Mouse (Mus musculus): ENCODE measurements around the gene Lekr1. TPM values are rescaled to one million over a fixed set of nuclear protein-coding genes. Genes with fewer than 3 reads are reported as not detected.
"Not testable (repeated sequence)": the region's sequence is repeated elsewhere in the genome, so short reads cannot be mapped to it uniquely, and the experiment has no call there.

Gene Lekr1
- polyA plus RNA-seq, 1 experiment from 2014 or later, result 3.4 TPM

DNA sequence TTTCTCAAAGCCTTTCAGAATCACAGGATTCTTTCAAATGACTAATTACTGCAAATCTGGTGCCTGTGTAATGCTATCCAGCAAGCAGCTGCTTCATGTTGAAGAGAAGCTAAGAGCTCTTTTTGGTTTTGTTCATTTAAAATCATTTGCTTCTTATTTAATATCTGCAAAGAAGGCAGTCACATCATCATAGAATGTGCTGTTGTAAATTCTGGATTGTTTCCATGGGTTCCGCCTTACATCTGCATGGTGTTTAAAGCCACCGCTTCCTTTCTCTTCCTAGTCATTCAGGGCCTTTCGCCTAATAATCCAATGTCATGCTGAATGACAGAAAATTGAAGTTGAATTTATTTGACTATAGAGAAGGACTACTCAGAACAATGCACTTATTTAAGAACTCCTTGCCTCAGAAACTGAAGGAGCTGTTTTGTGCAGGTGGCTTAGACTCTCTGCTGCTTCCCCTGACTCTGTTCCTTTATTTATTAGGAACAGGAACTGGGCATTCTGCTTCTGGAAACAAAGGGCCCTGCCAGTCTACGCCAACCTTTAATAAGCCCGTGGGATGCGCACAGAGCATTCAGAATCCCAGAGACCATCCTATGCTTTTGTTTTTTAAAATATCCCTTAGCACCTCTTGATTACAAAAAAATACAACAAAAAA is 101.3 kb downstream of the Lekr1 start:
- H3K36me3 ChIP-seq (ENCODE audit: control insufficient read depth, insufficient read depth), result no peaks in the 10 kb centered on the region
- no peak for TF ChIP-seq CTCF (IDR thresholded peaks at IDR 0.05; ENCODE audit: low read depth)
- H3K4me1 ChIP-seq (replicated peaks; ENCODE audit: control insufficient read depth, insufficient read depth, low read length), result peaks cover 4% of the 10 kb centered on the region
- ATAC-seq, result no peak
- H3K9me3 ChIP-seq (ENCODE audit: control insufficient read depth), result no peaks in the 10 kb centered on the region
- H3K4me3 ChIP-seq (ENCODE audit: low read depth, low read length), result no peak overlapping the region
- no peak overlapping the region for H3K4me2 ChIP-seq (replicated peaks; ENCODE audit: low read depth)
- no peak overlapping the region for H3K9ac ChIP-seq (ENCODE audit: low read depth, low read length)
- WGBS, result 83% methylated on average over 6 of the region's 6 CpGs
- no peaks in the 10 kb centered on the region for H3K27me3 ChIP-seq (replicated peaks; ENCODE audit: control insufficient read depth, insufficient read depth, low read length)
- no peak overlapping the region for H3K27ac ChIP-seq (ENCODE audit: low read depth, low read length)

DNA sequence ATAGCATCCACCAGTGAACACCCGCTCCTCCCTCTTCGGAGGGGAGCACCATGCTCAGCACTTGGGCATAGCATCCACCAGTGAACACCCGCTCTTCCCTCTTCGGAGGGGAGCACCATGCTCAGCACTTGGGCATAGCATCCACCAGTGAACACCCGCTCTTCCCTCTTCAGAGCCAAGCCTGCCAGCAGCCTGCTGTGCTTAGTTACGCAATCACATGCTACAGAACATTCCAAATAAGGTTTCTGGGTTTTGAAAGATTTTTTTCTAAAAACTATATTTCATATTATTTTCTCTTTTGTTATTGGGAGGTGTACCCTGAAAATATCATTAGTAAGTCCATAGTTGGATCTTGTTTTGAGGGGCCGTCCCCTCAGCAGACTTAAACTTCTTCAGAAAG is 103.6 kb downstream of the Lekr1 start:
- not testable (repeated sequence) for H3K27me3 ChIP-seq (replicated peaks; ENCODE audit: control insufficient read depth, insufficient read depth, low read length); H3K27ac ChIP-seq (ENCODE audit: low read depth, low read length); H3K4me2 ChIP-seq (replicated peaks; ENCODE audit: low read depth); H3K4me3 ChIP-seq (ENCODE audit: low read depth, low read length); H3K4me1 ChIP-seq (replicated peaks; ENCODE audit: control insufficient read depth, insufficient read depth, low read length); H3K9me3 ChIP-seq (ENCODE audit: control insufficient read depth); H3K36me3 ChIP-seq (ENCODE audit: control insufficient read depth, insufficient read depth); ATAC-seq; H3K9ac ChIP-seq (ENCODE audit: low read depth, low read length)
- 95% methylated on average over 5 of the region's 7 CpGs for WGBS

DNA sequence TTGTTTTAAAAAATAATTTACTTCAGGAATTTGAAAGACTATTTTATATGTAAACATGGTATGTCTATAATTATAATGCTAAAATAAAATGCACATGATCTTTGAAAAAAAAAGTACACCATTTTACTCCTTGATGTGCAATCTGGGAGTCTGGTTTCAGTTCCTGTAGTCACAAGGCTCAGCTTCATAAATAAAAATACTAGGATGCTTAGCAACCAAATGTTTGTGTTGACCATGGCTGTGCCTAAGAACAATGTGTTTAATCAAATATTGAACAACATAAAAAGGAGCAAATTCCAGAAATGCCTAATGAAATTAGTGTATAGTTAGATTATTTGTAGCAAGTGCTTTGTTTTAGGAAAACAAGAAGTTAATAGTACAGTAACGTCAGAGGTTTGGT is 107.9 kb downstream of the Lekr1 start:
- no peak for TF ChIP-seq CTCF (IDR thresholded peaks at IDR 0.05; ENCODE audit: low read depth)
- no peak overlapping the region for H3K27ac ChIP-seq (ENCODE audit: low read depth, low read length)
- H3K27me3 ChIP-seq (replicated peaks; ENCODE audit: control insufficient read depth, insufficient read depth, low read length), result no peaks in the 10 kb centered on the region
- H3K9ac ChIP-seq (ENCODE audit: low read depth, low read length), result no peak overlapping the region
- 76% methylated on average over 1 of the region's 1 CpGs for WGBS
- H3K36me3 ChIP-seq (ENCODE audit: control insufficient read depth, insufficient read depth), result no peaks in the 10 kb centered on the region
- no peak for ATAC-seq
- H3K4me2 ChIP-seq (replicated peaks; ENCODE audit: low read depth), result no peak overlapping the region
- no peaks in the 10 kb centered on the region for H3K9me3 ChIP-seq (ENCODE audit: control insufficient read depth)
- no peaks in the 10 kb centered on the region for H3K4me1 ChIP-seq (replicated peaks; ENCODE audit: control insufficient read depth, insufficient read depth, low read length)
- H3K4me3 ChIP-seq (ENCODE audit: low read depth, low read length), result no peak overlapping the region

DNA sequence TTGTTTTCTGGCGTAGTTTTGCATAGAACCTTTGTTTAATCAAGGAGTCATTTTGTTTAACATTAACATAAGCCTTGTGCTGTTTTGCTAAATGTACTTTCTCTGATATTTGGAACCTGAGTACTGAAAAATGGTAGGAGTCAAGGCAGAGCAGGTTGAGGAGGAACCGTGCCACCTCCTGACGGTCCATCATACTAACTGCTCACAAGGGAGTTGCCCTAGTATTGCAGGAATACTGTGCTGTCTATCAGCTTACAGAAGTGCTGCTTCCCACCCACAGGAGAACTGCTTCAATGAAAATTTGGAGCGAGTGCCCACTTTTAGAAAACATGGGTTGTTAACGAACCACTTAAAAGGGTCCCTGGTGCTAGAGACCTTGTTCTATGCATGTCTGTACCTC is 109.1 kb downstream of the Lekr1 start:
- no peaks in the 10 kb centered on the region for H3K4me1 ChIP-seq (replicated peaks; ENCODE audit: control insufficient read depth, insufficient read depth, low read length)
- no peaks in the 10 kb centered on the region for H3K9me3 ChIP-seq (ENCODE audit: control insufficient read depth)
- H3K27me3 ChIP-seq (replicated peaks; ENCODE audit: control insufficient read depth, insufficient read depth, low read length), result no peaks in the 10 kb centered on the region
- no peak for ATAC-seq
- WGBS, result 83% methylated on average over 5 of the region's 5 CpGs
- no peak for TF ChIP-seq CTCF (IDR thresholded peaks at IDR 0.05; ENCODE audit: low read depth)
- no peak overlapping the region for H3K27ac ChIP-seq (ENCODE audit: low read depth, low read length)
- no peak overlapping the region for H3K9ac ChIP-seq (ENCODE audit: low read depth, low read length)
- H3K36me3 ChIP-seq (ENCODE audit: control insufficient read depth, insufficient read depth), result no peaks in the 10 kb centered on the region
- H3K4me3 ChIP-seq (ENCODE audit: low read depth, low read length), result no peak overlapping the region
- no peak overlapping the region for H3K4me2 ChIP-seq (replicated peaks; ENCODE audit: low read depth)

DNA sequence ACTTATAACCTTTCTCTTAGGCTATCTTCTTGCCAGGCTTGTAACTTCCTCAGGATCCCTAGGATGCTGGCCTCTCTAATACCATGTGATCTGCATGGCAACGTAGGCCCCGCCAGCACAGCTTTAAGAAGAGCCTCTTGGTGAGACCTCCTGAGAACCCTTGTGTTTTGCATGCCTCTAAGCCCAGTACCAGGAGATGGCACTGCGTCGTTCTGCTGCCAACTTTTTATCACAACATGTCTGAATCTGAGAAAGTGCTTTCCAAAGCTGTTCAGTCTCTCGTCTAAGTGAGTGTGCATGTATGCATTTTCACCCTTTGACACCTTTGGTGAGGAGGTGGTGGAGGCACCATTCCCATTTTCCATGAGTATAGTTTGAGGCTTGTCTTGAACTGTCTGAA is 116.2 kb downstream of the Lekr1 start:
- Histone ChIP-seq H3K4me2 (replicated peaks; ENCODE audit: low read depth) (no peak overlapping the region), H3K4me3 (ENCODE audit: low read depth, low read length) (no peak overlapping the region), H3K9ac (ENCODE audit: low read depth, low read length) (no peak overlapping the region), H3K4me1 (replicated peaks; ENCODE audit: control insufficient read depth, insufficient read depth, low read length) (no peaks in the 10 kb centered on the region), H3K36me3 (ENCODE audit: control insufficient read depth, insufficient read depth) (no peaks in the 10 kb centered on the region), H3K9me3 (ENCODE audit: control insufficient read depth) (no peaks in the 10 kb centered on the region), H3K27me3 (replicated peaks; ENCODE audit: control insufficient read depth, insufficient read depth, low read length) (no peaks in the 10 kb centered on the region), H3K27ac (ENCODE audit: low read depth, low read length) (no peak overlapping the region)
- no peak for ATAC-seq
- 0 out of 2 replicates have a peak, but pooled peaks have one; percentile 5 for TF ChIP-seq CTCF (IDR thresholded peaks at IDR 0.05; ENCODE audit: low read depth)
- WGBS, result 62% methylated on average over 5 of the region's 5 CpGs

DNA sequence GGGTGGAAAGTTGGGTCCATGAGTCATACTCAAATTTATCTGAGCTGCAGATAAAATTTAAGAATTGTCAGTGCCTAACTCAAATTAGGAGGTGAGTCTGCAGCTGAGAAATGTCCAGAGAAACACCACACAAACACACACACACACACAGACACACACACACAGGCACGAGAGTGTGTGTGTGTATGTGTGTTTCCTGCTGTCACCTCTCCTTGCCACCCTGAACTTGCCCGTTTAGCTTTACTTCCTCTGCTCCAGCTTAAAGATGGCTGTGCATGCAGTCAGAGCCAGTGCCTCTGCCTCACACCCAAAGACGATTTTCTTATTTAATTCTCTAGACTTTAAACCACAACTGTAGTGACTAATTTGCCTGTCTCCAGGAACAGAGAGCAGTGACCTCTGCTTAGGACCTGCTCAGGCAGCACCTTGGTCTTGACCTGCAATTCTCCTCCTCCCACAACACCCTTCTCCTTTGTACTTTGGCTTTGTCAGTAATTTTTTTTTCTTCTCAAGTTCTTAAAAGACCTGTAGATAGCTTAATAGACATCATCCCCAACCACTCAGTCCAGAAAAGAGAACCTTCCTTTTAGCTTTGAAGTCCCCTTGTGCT is 124.2 kb downstream of the Lekr1 start:
- H3K4me2 ChIP-seq (replicated peaks; ENCODE audit: low read depth), result no peak overlapping the region
- TF ChIP-seq CTCF (IDR thresholded peaks at IDR 0.05; ENCODE audit: low read depth), result no peak
- H3K4me1 ChIP-seq (replicated peaks; ENCODE audit: control insufficient read depth, insufficient read depth, low read length), result no peaks in the 10 kb centered on the region
- no peak for ATAC-seq
- no peak overlapping the region for H3K9ac ChIP-seq (ENCODE audit: low read depth, low read length)
- no peaks in the 10 kb centered on the region for H3K9me3 ChIP-seq (ENCODE audit: control insufficient read depth)
- no peak overlapping the region for H3K4me3 ChIP-seq (ENCODE audit: low read depth, low read length)
- no peaks in the 10 kb centered on the region for H3K36me3 ChIP-seq (ENCODE audit: control insufficient read depth, insufficient read depth)
- H3K27ac ChIP-seq (ENCODE audit: low read depth, low read length), result no peak overlapping the region
- no peaks in the 10 kb centered on the region for H3K27me3 ChIP-seq (replicated peaks; ENCODE audit: control insufficient read depth, insufficient read depth, low read length)
- 44% methylated on average over 3 of the region's 3 CpGs for WGBS
